Mouse (Mus musculus): ENCODE results near the gene Srpx. TPM values are rescaled to one million over a fixed set of nuclear protein-coding genes. Genes with fewer than 3 reads are reported as not detected.

Srpx gene
- total RNA-seq, 4 experiments from 2014 or later: 0.27 to 0.76 (median 0.43) TPM

Other genes with a start within 250 kb of the Srpx start
- gene Sytl5, start 232.1 kb downstream of the Srpx start, total RNA-seq (2022): 1 to 10 TPM; 7.7 to 8.1 (median 7.9) TPM
- gene Rpgr, start 99.2 kb upstream of the Srpx start, total RNA-seq (2022): 10 to 100 TPM; 19.8 to 22.8 (median 21.9) TPM
- gene Otc, start 134.6 kb upstream of the Srpx start, total RNA-seq (2022): not detected

All from left cerebral cortex, adult 8-10 months (tissue).